26 mouse cellular contexts compared by ENCODE assay signal in genomic region chr9:77536832-77537231, GRCm38 (mm10). TPM values are rescaled to one million over a fixed set of nuclear protein-coding genes. Genes with fewer than 3 reads are reported as not detected.
DNase-seq lines count a peak whose midpoint lies in the region; ATAC-seq and TF ChIP-seq lines count a peak whose summit lies in the region.
"Had no signal": no experiment of that assay in that cellular context is flagged by ENCODE, and none has a peak within 500 bp of the region (broad histone marks: within the 10 kb centered on the region; RNA-seq: fewer than 3 reads in every experiment).

No protein-coding gene starts in this region.

- no peaks in the 10 kb centered on the region for H3K27me3 ChIP-seq in kidney, adult 2 months (replicated peaks; ENCODE audit: control insufficient read depth, insufficient read depth, low read length)
- H3K27me3 ChIP-seq in intestine, embryonic 15.5 days (replicated peaks) = no peaks in the 10 kb centered on the region
- H3K27me3 ChIP-seq in lung, postnatal 0 days (replicated peaks; ENCODE audit: insufficient read depth, low read length) = no peaks in the 10 kb centered on the region
- H3K27me3 ChIP-seq in megakaryocyte, embryonic 14.5 days (replicated peaks) = peaks cover 6% of the 10 kb centered on the region
- H3K27me3 ChIP-seq in hindbrain, embryonic 16.5 days (replicated peaks; ENCODE audit: control insufficient read depth, insufficient read depth, low read length) = no peaks in the 10 kb centered on the region; the same call in 1 of the 2 replicates
- H3K27me3 ChIP-seq: CH12.LX; limb, embryonic 13.5 days; liver, embryonic 13.5 days; neural tube, embryonic 13.5 days had no signal

- H3K9me3 ChIP-seq in intestine, embryonic 15.5 days = no peaks in the 10 kb centered on the region
- no peaks in the 10 kb centered on the region for H3K9me3 ChIP-seq in lung, postnatal 0 days (ENCODE audit: low read length)
- no peaks in the 10 kb centered on the region for H3K9me3 ChIP-seq in megakaryocyte, embryonic 14.5 days
- no peaks in the 10 kb centered on the region for H3K9me3 ChIP-seq in hindbrain, embryonic 16.5 days (ENCODE audit: control insufficient read depth, low read length)
- H3K9me3 ChIP-seq: limb, embryonic 13.5 days; liver, embryonic 13.5 days; neural tube, embryonic 13.5 days had no signal

- H3K9ac ChIP-seq in intestine, embryonic 15.5 days = no peak overlapping the region
- H3K9ac ChIP-seq in lung, postnatal 0 days (replicated peaks; ENCODE audit: low read depth) = no peak overlapping the region
- H3K9ac ChIP-seq in hindbrain, embryonic 16.5 days (ENCODE audit: low read depth, low read length) = no peak overlapping the region
- H3K9ac ChIP-seq: hindbrain, embryonic 14.5 days; limb, embryonic 13.5 days; liver, embryonic 13.5 days; neural tube, embryonic 13.5 days had no signal

- H3K4me1 ChIP-seq in kidney, adult 2 months (ENCODE audit: control insufficient read depth, insufficient read depth, low read length) = peaks cover 31% of the 10 kb centered on the region
- peaks cover 26% of the 10 kb centered on the region for H3K4me1 ChIP-seq in intestine, embryonic 15.5 days (replicated peaks)
- H3K4me1 ChIP-seq in lung, postnatal 0 days (ENCODE audit: insufficient read depth, low read depth, low read length) = peaks cover 12% of the 10 kb centered on the region; the same call in 1 of the 2 replicates
- H3K4me1 ChIP-seq in megakaryocyte, embryonic 14.5 days = peaks cover 34% of the 10 kb centered on the region
- H3K4me1 ChIP-seq in hindbrain, embryonic 16.5 days (ENCODE audit: control insufficient read depth, insufficient read depth, low read depth, low read length) = peaks cover 15% of the 10 kb centered on the region

- ATAC-seq in intestine, embryonic 15.5 days = peak; percentile 82
- ATAC-seq in lung, postnatal 0 days = peak; percentile 91
- ATAC-seq in hindbrain, embryonic 16.5 days = no peak
- ATAC-seq: forebrain, embryonic 14.5 days had no signal

- H3K27ac ChIP-seq in kidney, adult 2 months (ENCODE audit: insufficient read depth, low read depth, low read length) = no peak overlapping the region
- peak overlapping the region; percentile 36; the same call in 1 of the 2 replicates for H3K27ac ChIP-seq in intestine, embryonic 15.5 days
- peak overlapping the region; percentile 40; the same call in 1 of the 2 replicates for H3K27ac ChIP-seq in lung, postnatal 0 days (ENCODE audit: low read length)
- H3K27ac ChIP-seq in hindbrain, embryonic 16.5 days (ENCODE audit: low read depth, low read length) = no peak overlapping the region
- H3K27ac ChIP-seq: heart, adult 2 months; hindbrain, embryonic 14.5 days; left cerebral cortex, adult 2 months; limb, embryonic 13.5 days; liver, embryonic 13.5 days; neural tube, embryonic 13.5 days had no signal

- H3K36me3 ChIP-seq in kidney, adult 2 months (ENCODE audit: control insufficient read depth, insufficient read depth, low read length) = no peaks in the 10 kb centered on the region
- no peaks in the 10 kb centered on the region for H3K36me3 ChIP-seq in intestine, embryonic 15.5 days
- no peaks in the 10 kb centered on the region for H3K36me3 ChIP-seq in lung, postnatal 0 days (ENCODE audit: insufficient read depth, low read length)
- no peaks in the 10 kb centered on the region for H3K36me3 ChIP-seq in megakaryocyte, embryonic 14.5 days (replicated peaks; ENCODE audit: low read length)
- H3K36me3 ChIP-seq in hindbrain, embryonic 16.5 days (ENCODE audit: control insufficient read depth, insufficient read depth, low read length) = no peaks in the 10 kb centered on the region
- H3K36me3 ChIP-seq: limb, embryonic 13.5 days; liver, embryonic 13.5 days; neural tube, embryonic 13.5 days had no signal

- 64% methylated on average over 7 of the region's 7 CpGs for WGBS in kidney, adult 2 months
- WGBS in intestine, embryonic 15.5 days = 59% methylated on average over 7 of the region's 7 CpGs
- WGBS in lung, postnatal 0 days = 57% methylated on average over 7 of the region's 7 CpGs
- WGBS in hindbrain, embryonic 16.5 days = 84% methylated on average over 7 of the region's 7 CpGs

- 0 out of 2 replicates have a peak overlapping the region, but pooled peaks have one; percentile 14 for H3K4me2 ChIP-seq in intestine, embryonic 15.5 days (replicated peaks)
- H3K4me2 ChIP-seq in lung, postnatal 0 days (replicated peaks; ENCODE audit: low read depth, low read length) = no peak overlapping the region
- H3K4me2 ChIP-seq in hindbrain, embryonic 16.5 days (ENCODE audit: low read length) = no peak overlapping the region
- H3K4me2 ChIP-seq: hindbrain, embryonic 14.5 days; limb, embryonic 13.5 days; liver, embryonic 13.5 days; neural tube, embryonic 13.5 days had no signal

- peak; percentile 61 for TF ChIP-seq EP300 in lung, postnatal 0 days (IDR thresholded peaks at IDR 0.05)

- no peak for TF ChIP-seq POLR2A in kidney, adult 2 months (IDR thresholded peaks at IDR 0.05; ENCODE audit: low read depth, low read length)

- TF ChIP-seq CTCF in kidney, adult 2 months (conservative IDR thresholded peaks at IDR 0.05; ENCODE audit: insufficient read depth, insufficient read length, low read depth, low read length) = no peak
- no peak for TF ChIP-seq CTCF in lung, postnatal 0 days (IDR thresholded peaks at IDR 0.05)

- peak; percentile 12 for DNase-seq in kidney, adult 11 months
- no peak for DNase-seq in kidney, adult 2 months
- DNase-seq in lung, postnatal 0 days (ENCODE audit: low spot score) = peak; percentile 70
- DNase-seq in yolk sac, embryonic 10.5 days (ENCODE audit: low spot score) = no peak
- DNase-seq in right cerebral cortex, postnatal 25 days = no peak
- DNase-seq: adrenal gland, postnatal 25 days; cerebellum, adult 11 months; cerebellum, postnatal 25 days; gastrocnemius, postnatal 10 days; heart, adult 2 months; heart, postnatal 36 days; kidney, postnatal 25 days; layer of hippocampus, adult 9-11 months; liver, embryonic 13.5 days; midbrain, embryonic 14.5 days; right cerebral cortex, adult 18-20 months; thymus, postnatal 14 days had no signal

- H3K4me3 ChIP-seq in kidney, adult 2 months (ENCODE audit: insufficient read depth, low read depth, low read length) = no peak overlapping the region
- H3K4me3 ChIP-seq in intestine, embryonic 15.5 days (replicated peaks) = no peak overlapping the region
- H3K4me3 ChIP-seq in lung, postnatal 0 days (ENCODE audit: low read depth, low read length) = no peak overlapping the region
- H3K4me3 ChIP-seq in megakaryocyte, embryonic 14.5 days (replicated peaks) = peak overlapping the region; percentile 44
- H3K4me3 ChIP-seq in hindbrain, embryonic 16.5 days (ENCODE audit: low read length) = no peak overlapping the region
- H3K4me3 ChIP-seq: heart, adult 2 months; left cerebral cortex, adult 2 months; limb, embryonic 13.5 days; liver, embryonic 13.5 days; neural tube, embryonic 13.5 days had no signal

RNA-seq across cellular contexts. Expression of gene Lrrc1, which starts 7.8 kb away (rescaled TPM):
- 34.0 and 40.7 TPM in 2 replicates for polyA plus RNA-seq in kidney, adult 2 months (2012; rRNA removed)
- 14.1 and 16.1 TPM in 2 replicates for polyA plus RNA-seq in intestine, embryonic 15.5 days (2015; fragmentation: Nextera tagmentation; extraction: Ambion mirVana)
- polyA plus RNA-seq in lung, postnatal 0 days (2015; fragmentation: Nextera tagmentation; extraction: Ambion mirVana) = 15.5 and 16.5 TPM in 2 replicates
- polyA plus RNA-seq in megakaryocyte, embryonic 14.5 days (2012; ENCODE audit: insufficient read depth, low replicate concordance) = 2.5 and 9.3 TPM in 2 replicates
- 5.0 and 5.5 TPM in 2 replicates for polyA plus RNA-seq in hindbrain, embryonic 16.5 days (2015; fragmentation: Nextera tagmentation; extraction: Ambion mirVana)

Comparison
In these comparisons a context has a peak if more than half of its experiments do, and no peak if none do; other contexts are left out.
1. DNase-seq: peak in kidney, adult 11 months (single experiment) and lung, postnatal 0 days (single experiment); none in kidney, adult 2 months (single experiment), yolk sac, embryonic 10.5 days (single experiment) and right cerebral cortex, postnatal 25 days (single experiment).
2. H3K27ac ChIP-seq: peak in intestine, embryonic 15.5 days (single experiment) and lung, postnatal 0 days (single experiment); none in kidney, adult 2 months (single experiment) and hindbrain, embryonic 16.5 days (single experiment).